Mouse (Mus musculus) liver, adult 2 months (tissue): ENCODE data around the gene Sec14l3.

Source experiments
- CTCF ChIP-seq: fragments of 200-500 bp; IDR thresholded peaks from 2 replicates; pipeline ENCODE4 v1.5.1; 2011; ENCODE audit warnings: low read depth, low read length, control low read depth
- POLR2A ChIP-seq: fragments of 200-500 bp; IDR thresholded peaks from 2 replicates; pipeline ENCODE4 v1.6.1; 2011; ENCODE audit warnings: low read length, control low read depth; ENCODE audit not compliant: insufficient read depth; ENCODE audit errors: extremely low read depth

DNA sequence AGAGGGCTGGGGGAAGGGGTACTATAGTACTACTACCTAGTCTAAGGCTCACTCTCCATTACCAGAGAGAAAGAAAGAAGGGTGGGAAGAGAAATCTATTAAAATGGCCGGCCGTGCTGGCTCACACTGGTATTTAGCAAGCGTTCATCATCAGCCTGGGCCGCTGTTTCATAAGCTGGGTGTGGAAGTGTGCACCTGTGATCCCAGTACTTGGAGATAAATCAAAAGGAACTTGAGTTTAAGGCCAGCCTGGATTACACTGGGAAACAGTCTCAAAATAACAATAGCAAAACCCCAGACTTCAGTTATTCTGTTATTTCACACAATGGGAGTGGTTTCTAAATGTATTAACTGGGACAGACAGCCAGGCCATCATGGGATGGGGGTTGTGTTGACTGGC, 2.1 kb upstream of the Sec14l3 start:
- TF ChIP-seq POLR2A (no peak), CTCF (no peak)
